Mouse (Mus musculus): ENCODE results near the gene Efcab9. TPM values are rescaled to one million over a fixed set of nuclear protein-coding genes. Genes with fewer than 3 reads are reported as not detected.

Gene Efcab9
- total RNA-seq, 2 experiments from 2014 or later: not detected

GRCm38 (mm10) chr11:32558677-32559076, 26.8 kb upstream of the Efcab9 start:
- ATAC-seq (replicated peaks; ENCODE audit: low FRiP score, low TSS enrichment, poor library complexity, severe bottlenecking): no peak

GRCm38 (mm10) chr11:32558026-32558425, 26.1 kb upstream of the Efcab9 start:
- ATAC-seq (replicated peaks; ENCODE audit: low FRiP score, low TSS enrichment, poor library complexity, severe bottlenecking): no peak

GRCm38 (mm10) chr11:32556333-32556990, 24.6 kb upstream of the Efcab9 start:
- ATAC-seq (replicated peaks; ENCODE audit: low FRiP score, low TSS enrichment, poor library complexity, severe bottlenecking): no peak

- ATAC-seq (replicated peaks; ENCODE audit: low FRiP score, low TSS enrichment, poor library complexity, severe bottlenecking): 0 out of 2 replicates have a peak, but pooled peaks have one; percentile 31
Observed at GRCm38 (mm10) chr11:32555103-32555689, 23.3 kb upstream of the Efcab9 start.

- no peak for ATAC-seq (replicated peaks; ENCODE audit: low FRiP score, low TSS enrichment, poor library complexity, severe bottlenecking)
Observed at GRCm38 (mm10) chr11:32554141-32555091, 22.5 kb upstream of the Efcab9 start.

- no peak for ATAC-seq (replicated peaks; ENCODE audit: low FRiP score, low TSS enrichment, poor library complexity, severe bottlenecking)
Observed at GRCm38 (mm10) chr11:32553311-32554140, 21.6 kb upstream of the Efcab9 start.

GRCm38 (mm10) chr11:32552401-32553090, 20.7 kb upstream of the Efcab9 start:
- ATAC-seq (replicated peaks; ENCODE audit: low FRiP score, low TSS enrichment, poor library complexity, severe bottlenecking): no peak

- no peak for ATAC-seq (replicated peaks; ENCODE audit: low FRiP score, low TSS enrichment, poor library complexity, severe bottlenecking)
Observed at GRCm38 (mm10) chr11:32551579-32552297, 19.9 kb upstream of the Efcab9 start.

GRCm38 (mm10) chr11:32551056-32551455, 19.2 kb upstream of the Efcab9 start:
- ATAC-seq (replicated peaks; ENCODE audit: low FRiP score, low TSS enrichment, poor library complexity, severe bottlenecking): no peak

- ATAC-seq (replicated peaks; ENCODE audit: low FRiP score, low TSS enrichment, poor library complexity, severe bottlenecking): no peak
Observed at GRCm38 (mm10) chr11:32550102-32550501, 18.2 kb upstream of the Efcab9 start.

GRCm38 (mm10) chr11:32549236-32549635, 17.4 kb upstream of the Efcab9 start:
- no peak for ATAC-seq (replicated peaks; ENCODE audit: low FRiP score, low TSS enrichment, poor library complexity, severe bottlenecking)

GRCm38 (mm10) chr11:32548240-32548639, 16.4 kb upstream of the Efcab9 start:
- no peak for ATAC-seq (replicated peaks; ENCODE audit: low FRiP score, low TSS enrichment, poor library complexity, severe bottlenecking)

- no peak for ATAC-seq (replicated peaks; ENCODE audit: low FRiP score, low TSS enrichment, poor library complexity, severe bottlenecking)
Observed at GRCm38 (mm10) chr11:32547391-32547947, 15.6 kb upstream of the Efcab9 start.

- ATAC-seq (replicated peaks; ENCODE audit: low FRiP score, low TSS enrichment, poor library complexity, severe bottlenecking): no peak
Observed at GRCm38 (mm10) chr11:32546483-32546882, 14.6 kb upstream of the Efcab9 start.

- no peak for ATAC-seq (replicated peaks; ENCODE audit: low FRiP score, low TSS enrichment, poor library complexity, severe bottlenecking)
Observed at GRCm38 (mm10) chr11:32545605-32546004, 13.7 kb upstream of the Efcab9 start.

- ATAC-seq (replicated peaks; ENCODE audit: low FRiP score, low TSS enrichment, poor library complexity, severe bottlenecking): no peak
Observed at GRCm38 (mm10) chr11:32544497-32544896, 12.6 kb upstream of the Efcab9 start.

- ATAC-seq (replicated peaks; ENCODE audit: low FRiP score, low TSS enrichment, poor library complexity, severe bottlenecking): no peak
Observed at GRCm38 (mm10) chr11:32544041-32544440, 12.2 kb upstream of the Efcab9 start.
